Mouse (Mus musculus) hindbrain, postnatal 0 days (tissue): ENCODE results near the gene Stard13. TPM values are rescaled to one million over a fixed set of nuclear protein-coding genes. Genes with fewer than 3 reads are reported as not detected.
A peak's percentile ranks its signal among the peaks of the same experiment; 100 is the strongest.

Source experiments
- ATAC-seq: fragments of 200-750 bp; cut with Nextera tagmentation; 2 replicates; pipeline ENCODE4 v1.8.0; 2017; ENCODE audit warnings: mild to moderate bottlenecking, moderate TSS enrichment, moderate library complexity
- DNase-seq: peaks from one replicate; pipeline ENCODE4 v3.0.0-alpha.2; 2015; ENCODE audit warnings: low spot score
- H3K27ac ChIP-seq: fragments of 300-500 bp; sonication (generic); 2 replicates; pipeline ENCODE4 v1.5.1; 2014; ENCODE audit warnings: mild to moderate bottlenecking
- H3K27me3 ChIP-seq: fragments of 300-500 bp; sonication (generic); 2 replicates; pipeline ENCODE4 v1.6.1; 2014; ENCODE audit warnings: low read length, mixed read lengths; ENCODE audit not compliant: insufficient read depth
- H3K36me3 ChIP-seq: fragments of 300-500 bp; sonication (generic); 2 replicates; pipeline ENCODE4 v1.6.1; 2014; ENCODE audit warnings: low read length, mixed read lengths; ENCODE audit not compliant: insufficient read depth
- H3K4me1 ChIP-seq: fragments of 300-500 bp; sonication (generic); 2 replicates; pipeline ENCODE4 v1.6.1; 2014; ENCODE audit warnings: antibody characterized with exemption, low read length, mixed read lengths; ENCODE audit not compliant: insufficient read depth
- H3K4me2 ChIP-seq: fragments of 300-500 bp; sonication (generic); 2 replicates; pipeline ENCODE4 v1.6.1; 2014; ENCODE audit warnings: low read depth, mild to moderate bottlenecking, low read length, moderate library complexity, mixed read lengths
- H3K4me3 ChIP-seq: fragments of 300-500 bp; sonication (generic); 2 replicates; pipeline ENCODE4 v1.5.1; 2014; ENCODE audit warnings: low read length
- H3K9ac ChIP-seq: fragments of 300-500 bp; sonication (generic); replicated peaks from 2 replicates; pipeline ENCODE4 v1.6.1; 2014; ENCODE audit warnings: mild to moderate bottlenecking, low read length, moderate library complexity, mixed read lengths
- H3K9me3 ChIP-seq: fragments of 300-500 bp; sonication (generic); 2 replicates; pipeline ENCODE4 v1.6.1; 2016; ENCODE audit warnings: low read length, mixed read lengths
- CTCF ChIP-seq: IDR thresholded peaks from 2 replicates; pipeline ENCODE4 v1.5.1; 2016; ENCODE audit warnings: antibody characterized with exemption, control low read depth, low read depth
- WGBS: fragments of 180-500 bp; shearing (Covaris S2); extraction: QIAGEN DNeasy Blood & Tissue Kit; methylation state at CpG from one replicate; pipeline ENCODE4 v1.1.7; 2014; 5-methylcytosine and 5-hydroxymethylcytosine counted together
- polyA plus RNA-seq: library from polyadenylated mRNA; unstranded; fragments of >200 nt; fragmentation: Nextera tagmentation; extraction: Ambion mirVana; gene quantifications from 2 replicates; pipeline ENCODE4 v1.2.1, GENCODE M21; 2015
- total RNA-seq: library from RNA; depleted of rRNA; stranded (reverse); fragments of >200 nt; gene quantifications from 2 replicates; pipeline ENCODE4 v1.2.3, GENCODE M21; 2014

Stard13 gene
- total and polyA plus RNA-seq, 2 experiments from 2014 or later = 2.8 to 14.7 TPM

DNA sequence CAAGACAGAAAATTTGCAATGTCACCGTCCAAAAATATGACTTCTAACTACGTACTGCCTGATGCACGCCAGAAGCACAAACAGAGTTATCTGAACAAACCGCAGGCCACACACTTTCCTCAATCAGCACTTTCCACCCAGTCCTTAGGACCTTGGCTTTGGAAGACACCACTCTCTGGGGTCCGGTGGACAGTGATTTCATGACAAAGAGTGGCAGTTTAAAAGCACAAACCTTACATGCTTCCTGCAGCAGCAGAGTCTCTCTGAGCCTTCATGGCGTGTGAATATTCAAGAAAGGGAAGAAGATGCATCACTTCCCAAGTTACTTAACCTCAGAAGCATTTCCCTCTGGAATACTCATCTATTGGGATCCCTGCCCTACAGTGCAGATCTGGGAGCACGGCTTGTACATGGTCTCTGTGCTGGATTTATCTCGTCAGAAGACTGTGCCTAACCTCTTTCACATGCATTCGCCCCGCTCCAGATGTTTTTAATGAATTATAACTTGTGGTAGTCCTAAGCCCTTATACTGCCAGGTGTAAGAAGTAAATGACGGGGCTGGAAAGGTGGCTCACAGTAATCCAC is 49.9 kb downstream of the Stard13 start:
- WGBS = 90% methylated on average over 11 of the region's 11 CpGs
- no peaks in the 10 kb centered on the region for H3K27me3 ChIP-seq
- no peak overlapping the region for H3K4me2 ChIP-seq
- no peak overlapping the region for H3K4me3 ChIP-seq
- H3K36me3 ChIP-seq = no peaks in the 10 kb centered on the region
- no peak overlapping the region for H3K27ac ChIP-seq
- ATAC-seq = no peak
- no peaks in the 10 kb centered on the region for H3K4me1 ChIP-seq
- no peaks in the 10 kb centered on the region for H3K9me3 ChIP-seq
- no peak overlapping the region for H3K9ac ChIP-seq
- DNase-seq = no peak
- no peak for TF ChIP-seq CTCF

DNA sequence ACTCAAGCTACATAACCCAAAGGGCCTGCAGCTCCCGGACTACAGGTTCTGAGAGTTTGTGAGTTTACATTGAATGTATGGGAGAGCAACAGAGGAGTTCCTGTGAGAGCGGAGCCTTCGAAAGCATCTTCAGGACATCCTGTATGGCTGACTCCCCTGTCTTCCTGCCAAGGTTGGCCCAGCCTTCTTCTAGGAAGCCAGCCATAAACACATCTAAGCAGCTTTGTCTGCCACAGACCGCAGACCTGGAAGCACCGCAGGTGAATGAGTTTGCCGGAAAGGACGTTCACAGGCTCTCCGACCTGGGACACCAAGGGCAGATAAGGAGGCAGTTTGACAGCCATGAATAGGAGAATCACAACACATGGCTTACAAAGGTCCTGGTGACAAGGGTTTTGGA is 52.3 kb downstream of the Stard13 start:
- no peaks in the 10 kb centered on the region for H3K9me3 ChIP-seq
- no peak overlapping the region for H3K4me2 ChIP-seq
- H3K4me3 ChIP-seq = no peak overlapping the region
- no peak for TF ChIP-seq CTCF
- H3K9ac ChIP-seq = no peak overlapping the region
- 89% methylated on average over 8 of the region's 8 CpGs for WGBS
- no peaks in the 10 kb centered on the region for H3K36me3 ChIP-seq
- no peaks in the 10 kb centered on the region for H3K27me3 ChIP-seq
- H3K4me1 ChIP-seq = no peaks in the 10 kb centered on the region
- ATAC-seq (no peak), DNase-seq (no peak)
- H3K27ac ChIP-seq = no peak overlapping the region

DNA sequence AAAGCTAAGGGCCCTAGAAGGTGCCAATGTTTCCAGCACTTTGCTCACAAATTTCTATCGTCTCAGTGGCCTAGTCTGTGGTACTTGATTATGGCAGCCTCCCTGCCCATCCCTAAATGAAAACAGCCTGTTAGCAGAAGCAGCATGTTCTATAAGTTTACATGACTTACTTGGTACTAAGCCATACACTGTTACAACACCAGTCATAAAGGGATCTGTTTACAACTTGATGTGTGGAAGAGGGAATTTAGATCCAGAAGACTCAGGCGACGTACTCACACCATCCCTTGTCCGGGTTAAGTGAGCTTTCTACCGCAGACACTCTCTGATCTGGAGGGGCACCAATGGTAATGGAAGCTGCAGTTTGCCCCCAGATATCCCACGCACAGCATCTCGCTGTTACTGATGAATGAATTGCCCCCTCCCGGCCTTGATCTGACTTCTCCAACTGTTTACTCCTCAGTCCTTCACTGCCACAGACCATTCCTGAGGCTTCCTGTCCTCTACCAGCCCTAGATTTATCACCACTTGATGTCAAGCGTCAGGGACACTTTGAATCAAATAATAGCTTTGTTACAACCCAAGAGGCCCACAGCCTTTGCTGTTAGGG is 53.4 kb downstream of the Stard13 start:
- DNase-seq (no peak), ATAC-seq (no peak)
- Histone ChIP-seq H3K4me3 (no peak overlapping the region), H3K4me1 (no peaks in the 10 kb centered on the region), H3K27me3 (no peaks in the 10 kb centered on the region), H3K9me3 (no peaks in the 10 kb centered on the region), H3K9ac (no peak overlapping the region), H3K27ac (no peak overlapping the region), H3K36me3 (no peaks in the 10 kb centered on the region), H3K4me2 (no peak overlapping the region)
- 93% methylated on average over 9 of the region's 9 CpGs for WGBS
- TF ChIP-seq CTCF = no peak

DNA sequence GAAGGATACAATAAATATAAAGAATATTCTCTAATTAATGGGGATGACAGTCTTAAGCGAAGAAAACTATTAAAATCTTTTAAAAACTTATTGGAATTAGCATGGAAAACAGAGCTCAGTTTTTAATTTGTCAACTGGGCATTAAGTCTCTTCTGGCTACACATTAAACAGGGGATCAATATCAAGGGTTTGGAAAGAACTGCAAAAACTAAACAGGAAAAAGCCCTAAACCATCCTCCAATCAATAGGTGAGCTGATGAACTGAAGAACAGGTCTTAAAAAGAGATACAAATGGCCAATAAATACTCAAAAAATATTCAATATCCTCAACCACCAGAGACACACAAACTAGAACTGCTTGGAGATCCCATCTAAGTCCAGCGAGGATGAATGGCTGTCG is 56.5 kb downstream of the Stard13 start:
- Histone ChIP-seq H3K4me2 (no peak overlapping the region), H3K27me3 (no peaks in the 10 kb centered on the region), H3K4me3 (no peak overlapping the region), H3K36me3 (no peaks in the 10 kb centered on the region), H3K4me1 (0 out of 2 replicates have a peak, but pooled peaks cover 2% of the 10 kb centered on the region), H3K9ac (no peak overlapping the region), H3K9me3 (no peaks in the 10 kb centered on the region), H3K27ac (no peak overlapping the region)
- no peak for TF ChIP-seq CTCF
- WGBS = 92% methylated on average over 3 of the region's 3 CpGs
- no peak for DNase-seq
- ATAC-seq = no peak

DNA sequence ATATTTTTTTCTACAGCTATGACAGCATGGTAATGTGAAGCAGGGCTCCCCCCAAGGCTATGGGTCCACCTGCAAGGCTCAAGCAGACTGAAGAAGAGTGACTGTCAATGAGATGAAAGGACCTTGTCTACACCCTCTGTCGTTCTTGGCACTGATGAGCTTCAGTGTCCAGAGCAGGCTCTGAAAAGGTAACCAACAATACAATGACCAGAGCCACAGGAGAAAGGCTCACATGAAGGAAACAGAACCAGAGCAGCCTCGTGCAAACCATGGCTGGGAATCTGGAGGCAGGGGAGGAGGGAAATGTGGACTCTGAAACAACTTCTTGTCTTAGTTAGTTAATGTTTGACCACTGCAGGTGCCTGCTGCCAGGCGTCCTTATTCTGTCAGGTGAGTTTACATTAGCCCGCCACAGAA is 57.7 kb downstream of the Stard13 start:
- 0 out of 2 replicates have a peak, but pooled peaks cover 2% of the 10 kb centered on the region for H3K4me1 ChIP-seq
- H3K4me2 ChIP-seq = no peak overlapping the region
- no peaks in the 10 kb centered on the region for H3K27me3 ChIP-seq
- no peak overlapping the region for H3K27ac ChIP-seq
- DNase-seq (no peak), ATAC-seq (no peak)
- no peaks in the 10 kb centered on the region for H3K9me3 ChIP-seq
- WGBS = 76% methylated on average over 4 of the region's 4 CpGs
- H3K9ac ChIP-seq = no peak overlapping the region
- H3K4me3 ChIP-seq = no peak overlapping the region
- no peaks in the 10 kb centered on the region for H3K36me3 ChIP-seq
- TF ChIP-seq CTCF = no peak

DNA sequence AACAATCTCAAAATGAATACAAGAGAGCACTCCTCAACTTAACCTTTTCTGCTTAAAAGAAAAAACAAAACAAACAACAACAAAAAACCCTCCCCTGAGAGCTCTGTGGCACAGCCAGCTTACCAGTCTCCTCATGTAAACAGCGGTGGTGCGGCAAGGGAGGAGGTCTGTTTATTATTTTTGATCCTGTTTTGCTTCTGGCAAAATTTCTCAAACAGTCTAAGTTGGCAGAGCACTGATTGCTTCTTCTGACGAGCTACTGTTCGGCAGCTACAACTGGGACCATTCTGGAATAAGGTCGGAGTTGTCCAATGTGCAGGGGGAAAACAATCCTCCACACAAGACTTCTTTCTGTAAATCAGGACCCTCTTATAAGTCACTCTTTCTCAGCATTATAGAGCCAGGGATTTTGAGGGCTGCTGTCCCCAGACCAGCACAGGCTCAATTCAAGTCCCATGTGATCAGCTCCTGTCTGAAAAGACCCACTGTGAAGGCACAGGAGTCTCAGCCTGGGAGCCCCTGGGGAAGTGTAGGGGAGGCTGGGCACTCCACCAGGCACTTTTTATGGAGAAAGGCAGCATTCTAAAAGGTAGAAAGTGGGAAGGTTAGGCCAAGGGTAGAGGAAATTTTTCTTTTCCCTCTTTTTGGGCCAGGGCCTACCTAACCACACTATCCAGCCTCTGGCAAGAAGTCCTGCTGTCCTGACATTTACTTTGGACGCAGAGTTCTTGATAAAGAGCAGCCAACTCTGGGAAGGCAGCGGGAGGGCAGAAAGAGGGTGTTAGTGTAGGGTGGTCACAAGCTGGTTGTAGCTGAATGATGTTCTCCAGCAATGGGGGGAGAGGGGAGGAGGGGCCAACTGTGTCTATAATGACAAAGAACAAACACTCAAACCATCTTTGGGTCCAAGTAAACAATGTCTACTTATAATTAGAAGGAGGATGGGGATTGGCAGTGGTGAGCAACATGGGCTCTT is 58.9 kb downstream of the Stard13 start:
- DNase-seq = no peak
- H3K4me2 ChIP-seq = no peak overlapping the region
- no peak for TF ChIP-seq CTCF
- no peak overlapping the region for H3K4me3 ChIP-seq
- H3K36me3 ChIP-seq = no peaks in the 10 kb centered on the region
- no peaks in the 10 kb centered on the region for H3K9me3 ChIP-seq
- H3K27ac ChIP-seq = peak overlapping the region; percentile 41
- H3K9ac ChIP-seq = no peak overlapping the region
- ATAC-seq = no peak
- H3K4me1 ChIP-seq = 0 out of 2 replicates have a peak, but pooled peaks cover 2% of the 10 kb centered on the region
- 58% methylated on average over 7 of the region's 7 CpGs for WGBS
- no peaks in the 10 kb centered on the region for H3K27me3 ChIP-seq
